Mouse (Mus musculus) A20 (cell line): ENCODE data around the gene Wfikkn2.

ENCODE experiments used
- DNase-seq: peaks from one replicate; pipeline ENCODE4 v3.0.0-alpha.2; 2011; ENCODE audit warnings: low read depth, low spot score

Gene Wfikkn2

DNA sequence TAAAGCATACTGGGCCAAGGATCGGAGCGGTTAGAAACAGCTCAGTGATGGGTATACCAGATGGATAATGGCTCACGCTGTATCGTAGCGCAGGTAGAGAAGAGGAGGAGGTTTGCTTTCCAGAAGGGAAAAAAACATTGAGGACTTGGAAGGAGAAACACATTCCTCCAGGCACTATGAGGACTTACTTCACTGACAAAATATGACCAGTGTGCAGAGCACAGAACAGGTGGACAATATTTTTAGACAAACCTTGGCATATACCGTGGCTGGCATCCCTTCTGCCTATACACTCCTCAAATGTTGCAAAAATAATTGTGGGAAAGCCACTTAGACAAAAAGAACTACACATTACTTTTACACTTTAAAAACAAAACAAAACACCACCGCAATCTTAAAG, 24.5 kb downstream of the Wfikkn2 start:
- no peak for DNase-seq

DNA sequence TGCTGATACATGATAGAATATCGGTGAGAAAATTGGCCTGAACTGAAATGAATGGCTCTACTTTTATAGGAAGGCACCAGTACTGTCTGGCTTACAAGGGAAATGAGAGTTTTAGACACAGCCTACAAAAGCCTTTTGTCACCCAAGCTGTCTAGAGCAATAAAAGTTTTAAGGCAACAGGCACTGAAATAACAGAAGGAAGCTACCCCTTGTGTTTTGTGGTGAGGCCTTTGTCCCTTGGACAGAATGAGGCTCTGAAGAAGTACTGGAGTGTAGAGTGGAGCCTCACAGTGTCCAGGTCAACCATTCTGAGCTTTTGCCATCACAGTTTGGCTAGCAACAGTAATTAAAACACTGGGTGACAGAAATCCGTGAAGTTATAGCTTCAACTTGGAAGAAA, 29.6 kb downstream of the Wfikkn2 start:
- DNase-seq: no peak

DNA sequence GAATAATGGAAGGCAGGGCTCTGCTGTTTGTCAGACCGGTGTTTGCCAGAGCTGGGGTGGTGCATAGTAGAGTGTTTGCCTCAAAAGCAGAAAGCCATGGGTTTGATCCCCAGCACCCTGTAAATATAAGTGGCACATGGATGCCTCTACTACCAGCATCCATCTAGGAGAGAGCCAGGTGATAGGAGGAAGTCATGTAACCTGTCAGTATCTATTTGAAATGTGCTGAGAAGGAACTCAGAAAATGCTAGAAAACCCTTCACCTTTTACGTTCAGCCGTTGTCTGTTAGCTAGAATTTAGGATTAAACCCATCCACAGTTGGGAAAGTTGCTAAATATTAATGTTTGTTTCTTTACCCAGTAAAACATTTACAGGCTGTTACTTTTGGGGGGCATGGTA, 30.2 kb downstream of the Wfikkn2 start:
- DNase-seq: no peak

DNA sequence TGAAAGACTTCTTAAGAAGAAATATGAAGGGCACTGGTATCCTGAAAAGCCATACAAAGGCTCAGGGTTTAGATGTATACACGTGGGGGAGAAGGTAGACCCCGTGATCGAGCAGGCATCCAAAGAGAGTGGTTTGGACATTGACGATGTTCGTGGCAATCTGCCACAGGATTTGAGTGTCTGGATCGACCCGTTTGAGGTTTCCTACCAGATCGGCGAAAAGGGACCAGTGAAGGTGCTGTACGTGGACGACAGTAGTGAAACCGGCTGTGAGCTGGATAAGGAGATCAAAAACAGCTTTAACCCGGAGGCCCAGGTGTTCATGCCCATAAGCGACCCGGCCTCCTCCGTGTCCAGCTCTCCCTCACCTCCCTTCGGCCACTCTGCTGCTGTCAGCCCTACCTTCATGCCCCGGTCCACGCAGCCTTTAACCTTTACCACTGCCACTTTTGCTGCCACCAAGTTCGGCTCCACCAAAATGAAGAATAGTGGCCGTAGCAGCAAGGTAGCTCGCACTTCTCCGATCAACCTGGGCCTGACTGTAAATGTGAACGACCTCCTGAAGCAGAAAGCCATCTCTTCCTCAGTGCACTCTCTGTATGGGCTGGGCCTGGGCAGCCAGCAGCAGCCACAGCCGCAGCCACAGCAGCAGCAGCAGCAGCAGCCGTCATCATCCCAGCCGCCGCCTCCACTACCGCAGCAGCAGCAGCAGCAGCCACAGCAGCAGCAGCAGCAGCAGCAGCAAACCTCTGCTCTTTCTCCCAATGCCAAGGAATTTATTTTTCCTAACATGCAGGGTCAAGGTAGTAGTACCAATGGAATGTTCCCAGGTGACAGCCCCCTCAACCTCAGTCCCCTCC, 31.8 kb downstream of the Wfikkn2 start:
- no peak for DNase-seq

DNA sequence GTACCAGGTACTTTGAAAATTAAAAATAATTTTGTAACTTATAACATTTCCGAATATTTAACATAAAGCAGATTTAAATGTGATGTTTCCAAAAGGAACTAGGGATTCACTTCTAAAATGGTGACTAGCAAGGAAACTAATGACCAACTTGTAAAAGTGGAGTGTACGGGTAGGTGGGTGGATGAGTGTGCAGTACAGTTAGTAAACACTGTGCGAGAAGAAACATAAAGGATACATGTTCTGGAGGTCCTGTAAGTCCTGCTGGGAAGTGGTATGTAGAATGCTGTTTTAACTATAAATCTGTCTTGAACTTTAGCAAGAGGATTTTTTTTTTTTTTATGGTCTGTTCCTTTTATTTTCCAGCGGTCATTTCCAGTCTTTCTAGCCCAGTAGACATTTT, 32.8 kb downstream of the Wfikkn2 start:
- DNase-seq: no peak

DNA sequence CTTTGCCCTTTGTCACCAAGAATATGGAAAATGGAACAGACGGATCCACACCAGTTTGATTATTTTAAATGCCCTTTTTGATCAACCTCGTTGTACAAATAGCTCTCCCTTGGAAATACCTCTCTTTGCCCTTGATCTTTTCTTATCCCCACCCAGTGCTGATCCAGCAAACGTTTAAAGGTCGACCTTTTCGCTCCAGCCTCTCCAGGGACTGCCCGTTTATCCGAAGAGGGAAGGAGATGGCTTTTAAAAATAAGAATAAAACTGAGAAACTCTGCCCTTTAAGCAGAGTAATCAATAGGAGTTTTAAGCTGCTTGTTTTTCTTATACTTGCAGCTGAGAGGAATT, 33.3 kb downstream of the Wfikkn2 start:
- DNase-seq: no peak

DNA sequence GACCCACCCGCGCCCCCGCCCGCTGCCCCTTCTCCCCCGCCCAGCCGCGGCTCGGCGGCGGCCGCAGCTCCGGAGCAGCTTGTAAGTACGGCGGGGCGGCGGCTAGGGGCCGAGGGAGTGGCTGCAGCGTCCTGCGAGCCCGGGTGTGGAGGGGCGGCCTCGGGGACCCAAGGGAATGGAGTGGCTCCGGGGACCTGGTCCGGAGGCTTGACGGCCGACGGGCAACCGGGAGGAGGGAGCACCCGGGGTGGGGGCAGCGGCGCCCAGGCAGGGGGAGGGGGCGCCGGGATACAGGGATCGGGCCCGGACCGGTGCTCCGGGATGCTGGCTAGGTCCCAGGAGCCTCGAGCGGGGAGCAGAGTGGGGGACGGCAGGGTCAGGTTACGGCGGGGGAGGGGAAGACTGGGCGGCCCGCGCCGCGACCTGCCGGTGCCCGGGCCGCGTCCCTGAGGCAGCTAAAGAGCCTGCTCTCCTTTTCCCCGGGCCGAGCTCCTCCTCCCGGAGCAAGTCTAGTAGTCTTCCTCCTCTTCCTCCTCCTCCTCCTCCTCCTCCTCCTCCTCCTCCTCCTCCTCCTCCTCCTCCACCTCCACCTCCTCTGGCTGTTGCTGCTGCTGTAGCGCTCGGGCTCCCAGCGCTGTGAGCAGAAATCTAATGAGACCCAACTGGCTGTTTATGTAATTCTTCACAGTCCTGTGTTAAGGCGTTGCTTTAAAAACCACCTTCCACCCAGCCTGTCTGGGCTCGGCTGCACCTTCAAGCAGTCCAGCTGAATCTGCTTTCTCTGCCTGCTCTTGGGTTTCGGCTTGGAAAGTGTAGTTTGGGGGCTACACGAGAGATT, 33.9 kb downstream of the Wfikkn2 start:
- DNase-seq: peak; percentile 55

DNA sequence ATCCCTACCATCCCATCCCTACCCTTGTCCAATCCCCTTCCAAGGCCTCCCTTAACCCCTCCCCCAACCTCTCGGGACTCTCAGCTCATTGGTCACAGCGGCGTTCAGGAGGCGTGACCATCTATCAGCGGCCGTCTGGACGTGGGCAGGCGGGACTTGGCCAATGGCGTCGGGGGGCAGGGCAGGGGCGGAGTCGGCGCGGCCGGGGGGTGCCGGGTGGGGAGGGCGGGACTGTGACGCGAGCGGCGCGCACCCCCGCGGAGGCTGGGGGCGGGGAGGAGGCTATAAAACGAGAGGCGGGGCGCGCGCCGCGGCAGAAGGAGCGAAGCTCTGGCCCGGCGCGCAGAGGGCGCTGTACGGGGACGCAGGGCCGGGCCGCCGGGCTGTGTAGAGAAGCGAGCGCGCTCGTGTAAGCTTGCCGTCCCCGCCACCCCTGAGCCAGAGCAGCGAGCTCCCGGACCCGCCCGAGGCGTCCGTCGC, 34.6 kb downstream of the Wfikkn2 start, which contains the start of gene Tob1:
Tob1 (plus strand) TSS at position 331 of the 480 bp plus-strand sequence.
- DNase-seq: peak; percentile 99

DNA sequence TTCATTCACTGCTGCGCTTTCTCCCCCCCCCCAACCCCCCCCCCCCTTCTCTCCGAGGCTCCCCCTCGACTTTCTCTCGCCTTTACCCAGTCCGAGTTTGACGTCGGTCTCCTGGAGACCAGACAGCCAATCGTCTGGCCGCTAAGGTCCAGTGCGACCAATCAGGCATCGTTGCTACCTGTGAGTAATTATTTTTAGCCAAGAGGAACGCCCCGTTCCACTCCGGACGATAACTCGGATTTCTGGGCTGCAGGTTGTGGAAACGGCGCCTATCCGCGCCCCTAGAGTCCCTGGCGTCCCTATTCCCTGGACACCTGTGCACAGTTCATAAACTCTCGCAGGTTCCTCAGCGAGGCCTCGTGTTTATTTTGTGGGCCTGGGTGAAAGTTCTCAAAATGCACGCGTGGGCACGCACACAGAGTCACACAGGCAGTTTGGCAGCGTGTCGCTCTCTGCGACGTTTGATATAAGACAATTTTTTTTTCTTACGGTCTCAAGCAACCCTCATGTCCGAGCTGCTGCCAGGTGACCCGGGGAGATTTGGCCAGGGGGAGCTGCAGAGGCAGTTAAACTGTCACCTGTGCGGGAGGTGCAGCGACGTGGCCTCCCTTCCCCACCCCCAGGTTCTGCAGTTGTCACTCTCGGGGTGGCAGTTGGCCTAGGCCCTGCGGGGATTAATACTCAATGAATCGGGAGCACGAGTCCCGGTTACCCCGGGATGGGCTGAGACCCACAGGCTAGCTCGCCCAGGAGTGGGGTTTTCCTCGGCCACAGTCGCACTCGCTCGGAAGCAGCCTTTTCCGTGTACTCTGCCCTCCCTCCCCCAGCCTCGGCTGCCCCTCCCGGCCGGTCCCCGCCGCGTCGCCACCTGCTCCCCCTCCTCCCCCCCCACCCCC, 35.4 kb downstream of the Wfikkn2 start:
- DNase-seq: peak; percentile 97

DNA sequence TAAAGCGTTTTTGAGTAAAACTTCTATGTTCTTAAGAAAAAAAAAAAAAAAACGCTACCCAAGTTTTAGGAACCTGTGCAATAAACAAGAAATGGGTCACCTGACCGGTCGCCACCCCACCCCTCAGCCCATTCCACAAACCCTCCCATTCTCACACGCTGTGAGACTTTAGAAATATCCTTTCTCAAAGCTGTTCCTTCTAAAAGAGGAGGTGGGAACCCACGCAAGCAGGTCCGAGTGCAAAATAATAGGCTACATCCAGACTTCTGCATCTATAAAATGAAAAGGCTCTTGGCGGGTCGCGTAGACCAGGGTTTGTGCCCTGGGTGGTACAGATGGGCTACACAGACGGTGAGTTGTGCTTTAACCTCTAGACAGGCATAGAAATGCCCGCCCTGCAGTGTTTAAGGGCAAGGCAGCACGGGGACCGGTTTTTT, 36.1 kb downstream of the Wfikkn2 start:
- peak; percentile 87 for DNase-seq

DNA sequence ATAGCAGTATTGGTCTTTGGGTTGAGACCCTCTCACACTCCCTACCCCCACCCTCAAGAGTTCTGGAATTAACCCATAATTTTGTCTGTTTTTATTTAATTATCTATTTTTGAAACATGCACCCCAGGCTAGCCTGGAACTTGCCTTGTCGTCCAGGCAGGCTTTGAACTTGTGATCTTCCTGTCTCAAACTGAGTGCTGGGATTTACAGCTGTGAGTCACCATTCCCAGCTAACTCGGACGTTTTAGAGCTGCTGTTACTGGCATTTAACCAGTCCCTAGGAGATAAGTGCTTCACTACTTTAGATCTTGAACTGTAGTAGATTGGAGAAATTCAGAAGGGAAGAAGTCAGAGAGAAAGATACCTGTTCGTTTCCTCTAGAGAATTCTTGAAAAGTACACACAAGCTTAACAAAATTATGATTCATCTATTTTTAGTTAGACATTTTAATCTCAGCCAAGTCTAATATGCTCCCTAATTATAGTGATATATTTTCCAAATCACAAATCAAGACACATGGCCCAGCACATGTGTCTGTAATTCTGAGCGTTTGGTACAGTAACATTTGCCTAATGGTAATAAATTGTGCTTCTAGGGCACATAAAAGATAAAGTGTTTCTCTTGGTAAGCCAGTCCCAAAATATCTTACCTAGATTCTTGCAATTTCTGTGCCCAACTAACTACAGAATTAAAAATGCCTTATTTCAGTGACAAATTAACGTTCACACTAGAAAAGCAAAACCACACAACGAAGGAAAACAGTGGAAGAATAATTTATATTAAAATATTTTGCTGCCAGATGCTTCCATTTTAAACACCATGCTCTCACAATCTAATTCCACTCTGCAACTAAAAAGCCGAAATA, 36.8 kb downstream of the Wfikkn2 start:
- no peak for DNase-seq

DNA sequence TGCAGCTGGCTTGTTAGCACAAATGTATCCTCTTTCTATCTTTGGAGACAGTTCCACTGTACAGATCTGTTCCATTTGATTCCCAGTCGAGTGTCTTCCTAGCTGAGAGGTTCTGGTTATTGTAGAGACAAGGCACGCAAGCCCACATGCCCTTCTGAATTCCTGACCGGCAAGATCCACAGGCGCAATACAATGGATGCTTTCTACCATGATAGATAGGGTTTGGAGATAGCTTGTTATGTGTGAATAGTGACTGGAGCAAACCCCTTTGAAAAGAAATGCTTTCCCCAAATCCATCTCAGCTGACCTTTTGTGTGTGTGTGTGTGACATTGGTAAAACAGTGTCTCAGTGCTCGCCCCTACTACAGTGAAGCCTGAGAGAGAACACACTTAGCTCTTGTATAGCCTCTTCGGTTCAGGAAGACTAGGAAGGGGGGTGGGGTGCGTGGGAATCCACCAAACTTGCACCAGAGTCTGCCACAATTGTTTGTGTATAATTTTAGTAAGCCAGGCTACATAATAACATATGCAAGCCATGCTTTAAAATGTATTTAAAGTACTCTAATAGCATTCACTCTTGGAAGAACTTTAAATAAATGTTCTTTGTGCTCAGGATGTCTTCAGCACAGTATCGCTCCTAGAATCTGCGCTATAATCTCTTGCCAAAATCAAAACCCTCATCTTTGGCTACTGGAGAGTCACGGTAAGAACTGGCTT, 39.2 kb downstream of the Wfikkn2 start:
- DNase-seq: no peak

DNA sequence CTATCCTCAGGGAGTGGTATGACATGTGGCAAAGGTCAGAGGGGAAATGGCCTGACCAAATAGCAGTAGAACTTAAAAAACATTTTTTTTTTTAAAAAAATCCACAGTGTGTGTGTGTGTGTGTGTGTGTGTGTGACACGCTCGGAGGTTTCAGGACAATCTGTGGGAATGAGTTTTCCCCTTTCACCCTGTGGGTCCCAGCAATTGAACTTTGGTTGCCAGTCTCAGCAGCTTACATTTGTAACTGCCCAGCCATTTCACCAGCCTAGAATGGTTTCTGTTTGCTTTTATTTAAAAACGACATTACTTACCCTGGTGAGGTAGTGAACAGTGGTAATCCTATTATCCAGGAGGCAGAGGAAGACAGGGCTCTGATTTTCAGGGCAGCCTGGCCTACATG, 42.7 kb downstream of the Wfikkn2 start:
- DNase-seq: no peak

DNA sequence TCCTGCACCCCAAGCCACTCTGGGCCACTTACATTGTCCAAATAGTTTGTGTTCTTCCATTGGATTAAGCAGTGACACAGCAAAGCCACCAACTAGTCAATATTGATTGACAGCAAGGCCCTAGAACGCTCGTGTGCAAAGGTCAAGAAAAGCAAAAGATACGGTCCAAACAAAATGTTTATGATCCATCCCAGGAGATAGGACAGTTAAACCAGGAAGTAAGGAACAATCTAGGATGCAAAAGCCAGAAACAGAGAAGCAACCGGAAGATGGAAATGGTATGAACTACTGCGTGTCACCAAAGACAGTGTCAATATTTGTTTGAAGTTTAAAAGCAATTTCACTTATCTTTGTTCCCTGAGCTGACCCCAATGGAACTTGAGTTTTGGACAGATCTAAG, 43.7 kb downstream of the Wfikkn2 start:
- DNase-seq: no peak

DNA sequence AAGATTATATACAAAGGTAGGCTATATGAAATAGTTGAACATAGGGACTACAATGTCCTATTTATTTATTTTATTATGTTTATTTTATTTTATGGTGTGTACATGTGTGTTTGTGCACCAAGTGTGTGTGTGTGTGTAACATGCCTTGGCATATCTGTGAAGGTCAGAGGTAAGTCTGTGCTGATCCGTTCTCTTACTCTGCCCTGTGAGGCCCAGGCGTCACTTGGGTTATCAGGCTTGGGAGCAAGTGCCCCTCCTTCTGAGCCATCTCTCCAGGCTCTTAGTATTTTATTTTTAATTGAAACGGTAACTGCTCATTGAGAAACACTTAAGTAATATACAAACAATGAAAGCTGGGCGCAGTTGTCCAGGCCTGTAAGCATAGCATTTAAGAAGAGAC, 45.4 kb downstream of the Wfikkn2 start:
- DNase-seq: no peak

DNA sequence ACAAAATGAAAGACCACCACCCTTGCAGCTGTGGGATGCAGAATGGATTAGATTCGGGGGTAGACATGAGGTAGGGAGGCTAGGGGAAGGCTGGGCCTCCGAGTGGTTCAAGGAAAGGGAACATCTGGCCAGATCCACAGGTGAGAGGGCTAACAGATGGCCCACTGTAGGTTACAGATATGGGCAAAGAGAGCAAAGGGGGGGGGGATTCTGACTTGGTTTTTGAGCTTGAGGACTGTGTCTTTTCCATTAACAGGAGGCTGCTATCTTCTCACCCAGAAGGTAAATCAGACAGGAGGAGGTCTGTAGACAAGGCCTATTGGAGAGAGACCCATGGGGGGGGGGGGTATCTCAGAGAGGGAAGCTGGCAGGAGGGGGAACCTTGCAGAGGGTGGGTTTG, 46.0 kb downstream of the Wfikkn2 start:
- DNase-seq: no peak

DNA sequence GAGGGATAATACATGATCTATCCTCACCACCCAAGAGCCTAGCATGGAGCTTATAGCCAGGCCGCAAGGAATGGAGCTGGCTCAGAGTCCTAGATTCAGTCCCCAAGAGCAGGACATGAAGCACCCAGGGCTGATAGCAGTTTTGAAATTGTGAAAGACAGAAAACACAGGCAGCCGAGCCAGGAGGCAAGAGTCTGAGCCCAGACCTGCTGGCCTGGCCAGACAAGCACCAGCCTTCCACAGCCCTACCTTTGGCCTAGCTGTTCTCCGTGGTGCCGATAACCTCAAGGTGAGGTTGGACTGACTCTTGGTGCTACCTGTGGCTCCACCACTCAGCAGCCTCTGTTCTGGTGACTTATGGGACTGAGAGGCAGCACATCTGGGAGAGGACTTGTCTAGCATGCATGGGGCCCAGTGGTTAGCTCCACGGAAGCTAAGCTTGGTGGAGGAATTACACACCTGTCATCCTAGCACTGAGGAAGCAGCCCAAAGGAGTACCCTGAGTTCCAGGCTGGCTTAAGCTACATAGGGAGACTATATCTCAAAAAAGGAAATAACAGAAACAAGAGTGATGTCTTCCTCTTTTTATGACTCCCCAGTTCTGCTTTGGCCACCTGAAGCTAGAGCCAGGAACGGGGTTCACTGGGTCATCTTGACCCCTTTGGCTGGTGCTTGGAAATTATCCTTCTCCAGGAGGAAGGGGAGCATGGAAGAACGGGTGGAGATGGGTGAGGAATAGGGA, 47.2 kb downstream of the Wfikkn2 start:
- peak; percentile 25 for DNase-seq

DNA sequence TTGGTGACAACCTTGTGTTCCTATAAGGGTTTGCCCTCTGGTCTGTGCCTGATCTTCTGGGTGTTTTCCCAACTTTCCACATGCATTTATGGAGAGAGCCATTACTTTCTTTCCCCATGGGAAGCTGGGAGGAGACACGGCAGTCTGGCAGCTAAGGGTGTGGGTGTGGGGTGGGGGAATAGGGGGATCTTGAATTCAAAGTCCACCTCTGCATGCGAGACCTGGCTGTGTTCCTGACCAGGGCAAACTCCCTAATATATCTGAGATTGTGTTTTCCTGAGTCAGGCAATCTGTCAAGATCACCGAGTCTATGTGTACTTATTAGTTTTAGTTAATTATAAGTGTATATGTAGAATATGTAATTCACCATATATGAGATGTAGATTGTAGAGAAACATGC, 49.5 kb downstream of the Wfikkn2 start:
- DNase-seq: no peak

DNA sequence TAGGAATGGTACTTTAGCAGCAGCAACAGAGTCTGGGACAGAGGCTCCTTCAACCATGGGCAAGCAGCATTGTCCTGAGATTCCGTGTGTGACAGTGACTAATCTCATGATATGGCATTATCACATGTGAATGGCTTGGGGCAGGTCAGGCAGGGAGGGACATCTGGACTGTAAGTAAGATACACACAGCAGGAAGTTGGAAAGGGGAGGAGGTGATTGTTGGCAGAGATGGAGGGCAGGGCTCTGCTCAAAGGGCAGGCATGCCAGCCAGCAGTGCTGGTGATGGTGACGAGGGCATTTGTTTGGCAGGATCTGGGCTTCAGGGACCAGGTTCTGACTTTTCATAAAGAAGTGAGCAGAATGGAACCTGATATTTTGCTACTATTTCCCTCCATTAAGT, 52.7 kb downstream of the Wfikkn2 start:
- DNase-seq: no peak
